Mouse (Mus musculus): ENCODE data around the gene Prr29.

- TF ChIP-seq CTCF (IDR thresholded peaks at IDR 0.05; ENCODE audit: borderline replicate concordance, insufficient read depth, low read depth, low read length) (no peak), POLR2A (IDR thresholded peaks at IDR 0.05; ENCODE audit: borderline replicate concordance, insufficient read depth, low read length) (no peak)
Observed at GRCm38 (mm10) chr11:106392597-106393330, 27.5 kb downstream of the Prr29 start.

All from cerebellum, adult 2 months (tissue).